Mouse (Mus musculus): ENCODE data around the gene Tlx1. TPM values are rescaled to one million over a fixed set of nuclear protein-coding genes. Genes with fewer than 3 reads are reported as not detected.

Gene Tlx1
- polyA plus RNA-seq (2012; rRNA removed; ENCODE audit: low replicate concordance): not detected in 2 replicates

DNA sequence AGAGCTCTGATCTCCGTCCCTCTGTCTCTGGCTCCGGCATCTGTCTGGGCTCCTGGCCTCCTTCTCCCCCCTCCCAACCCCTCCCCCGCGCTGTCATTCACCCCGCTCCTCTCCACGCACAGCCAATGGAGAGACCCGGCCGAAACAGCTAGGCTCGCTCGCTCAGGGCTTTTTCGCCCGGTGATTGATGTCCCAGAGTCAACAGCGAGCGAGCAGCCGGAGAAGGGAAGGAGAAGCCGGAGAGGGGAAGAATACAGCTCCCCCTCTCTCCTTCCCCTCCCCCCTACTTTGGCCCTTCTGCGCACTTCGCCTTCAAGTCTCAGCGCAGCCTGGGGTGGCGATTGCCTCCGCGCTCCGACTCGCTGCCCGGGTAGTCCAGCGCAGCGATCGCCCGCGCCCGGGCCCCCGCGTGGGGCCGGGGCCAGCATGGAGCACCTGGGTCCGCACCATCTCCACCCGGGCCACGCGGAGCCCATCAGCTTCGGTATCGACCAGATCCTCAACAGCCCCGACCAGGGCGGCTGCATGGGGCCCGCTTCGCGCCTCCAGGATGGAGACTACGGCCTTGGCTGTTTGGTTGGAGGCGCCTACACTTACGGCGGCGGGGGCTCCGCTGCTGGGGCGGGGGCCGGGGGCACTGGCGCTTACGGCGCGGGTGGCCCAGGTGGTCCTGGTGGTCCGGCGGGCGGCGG lies at the start of gene Tlx1:
Tlx1 (plus strand) TSS at position 191 of the 692 bp plus-strand sequence.

Other genes with a start within 250 kb of the Tlx1 start
- gene Slf2, start 219.5 kb upstream of the Tlx1 start, polyA plus RNA-seq (2012; rRNA removed; ENCODE audit: low replicate concordance): 15.8 and 36.2 TPM in 2 replicates
- gene Sema4g, start 161.6 kb upstream of the Tlx1 start, polyA plus RNA-seq (2012; rRNA removed; ENCODE audit: low replicate concordance): 4.0 and 12.5 TPM in 2 replicates
- 9.0 and 19.2 TPM in 2 replicates for gene Twnk, start 145.0 kb upstream of the Tlx1 start, polyA plus RNA-seq (2012; rRNA removed; ENCODE audit: low replicate concordance)
- 65.1 and 69.4 TPM in 2 replicates for gene Mrpl43, start 144.2 kb upstream of the Tlx1 start, polyA plus RNA-seq (2012; rRNA removed; ENCODE audit: low replicate concordance)
- gene Lzts2, start 136.3 kb upstream of the Tlx1 start, polyA plus RNA-seq (2012; rRNA removed; ENCODE audit: low replicate concordance): 121 and 175 TPM in 2 replicates
- gene Pdzd7, start 105.0 kb upstream of the Tlx1 start, polyA plus RNA-seq (2012; rRNA removed; ENCODE audit: low replicate concordance): 0.34 and 0.41 TPM in 2 replicates
- 30.2 and 68.5 TPM in 2 replicates for gene Sfxn3, start 103.2 kb upstream of the Tlx1 start, polyA plus RNA-seq (2012; rRNA removed; ENCODE audit: low replicate concordance)
- gene Kazald1, start 75.4 kb upstream of the Tlx1 start, polyA plus RNA-seq (2012; rRNA removed; ENCODE audit: low replicate concordance): 4.7 and 5.1 TPM in 2 replicates
- gene Lbx1, start 85.1 kb downstream of the Tlx1 start, polyA plus RNA-seq (2012; rRNA removed; ENCODE audit: low replicate concordance): not detected in 2 replicates
- gene Btrc, start 213.1 kb downstream of the Tlx1 start, polyA plus RNA-seq (2012; rRNA removed; ENCODE audit: low replicate concordance): 16.0 and 19.6 TPM in 2 replicates

Data from subcutaneous adipose tissue, adult 2 months (tissue).